Mouse (Mus musculus) retina, adult 2 months (tissue): Measurements from ENCODE around the gene Cdh26.

Experiments
- DNase-seq: peaks from one replicate; pipeline ENCODE4 v3.0.0-alpha.2; 2012; ENCODE audit warnings: low read depth, low spot score

Cdh26 gene

DNA sequence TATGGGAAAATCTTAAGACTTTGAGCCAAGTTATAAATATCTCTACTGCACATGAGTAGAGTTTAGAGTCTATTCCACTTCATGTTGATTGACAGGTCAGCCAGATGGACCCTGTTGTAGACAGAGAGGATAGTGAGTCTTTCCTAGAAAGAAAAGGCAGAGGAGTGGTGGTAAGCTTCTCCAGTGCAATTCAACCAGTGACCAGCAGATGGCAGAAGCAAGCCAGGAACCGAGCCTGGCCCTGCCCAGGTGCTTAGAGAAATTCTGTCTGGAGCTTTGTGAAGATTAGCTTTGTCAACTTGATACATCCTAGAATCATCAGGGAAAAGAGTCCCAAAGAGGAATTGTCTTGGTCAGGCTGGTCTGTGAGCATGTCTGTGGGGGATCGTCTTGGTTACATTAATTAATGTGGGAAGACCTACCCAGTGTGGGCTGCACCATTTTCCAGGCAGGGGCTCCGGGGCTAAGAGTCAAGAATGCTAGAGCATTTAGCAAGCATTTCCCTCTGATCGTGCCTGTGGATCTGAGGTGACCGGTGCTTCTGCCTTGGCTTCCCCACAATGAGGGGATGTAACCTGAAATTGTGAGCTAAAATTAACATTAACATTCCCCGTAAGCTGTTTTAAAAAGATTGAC is 77.2 kb downstream of the Cdh26 start:
- peak; percentile 54 for DNase-seq

DNA sequence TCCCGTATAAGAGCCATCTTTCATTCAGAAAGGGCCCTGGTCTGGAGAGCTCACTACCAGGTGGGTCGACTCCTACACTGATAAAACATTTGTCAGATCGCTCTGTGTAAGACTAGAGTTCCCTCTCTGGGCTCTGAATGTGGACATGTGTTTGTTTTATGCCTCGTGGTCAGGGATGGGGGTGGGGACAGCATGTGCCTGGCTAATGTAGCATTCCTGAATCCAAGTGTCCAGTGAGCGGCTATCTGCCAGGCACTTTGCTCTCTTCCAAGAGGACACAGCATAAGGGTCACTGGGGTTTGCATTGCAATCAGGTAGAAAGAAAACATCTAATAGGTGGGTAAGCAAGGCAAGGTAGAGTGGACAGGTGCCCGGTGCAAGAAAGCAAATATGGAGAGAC is 77.9 kb downstream of the Cdh26 start:
- DNase-seq = no peak

DNA sequence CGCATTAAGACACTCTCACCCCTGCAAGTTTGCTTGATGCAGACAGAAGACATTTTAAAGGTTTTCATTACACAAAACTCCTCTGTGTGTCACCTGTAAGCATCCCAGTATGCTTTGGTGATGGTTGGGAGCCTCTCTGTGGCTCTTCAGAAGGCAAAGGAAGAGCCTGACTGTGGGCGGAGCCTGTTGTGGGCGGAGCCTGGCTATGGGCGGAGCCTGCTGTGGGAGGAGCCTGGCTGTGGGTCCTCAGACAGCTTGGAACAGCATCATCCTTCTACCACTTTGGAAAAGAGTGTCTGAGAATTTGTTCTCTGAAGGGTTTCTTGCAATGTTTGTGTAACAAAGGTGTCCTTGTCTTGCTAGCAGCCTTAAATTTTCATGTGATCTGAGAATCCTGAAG is 82.7 kb downstream of the Cdh26 start:
- DNase-seq = no peak

DNA sequence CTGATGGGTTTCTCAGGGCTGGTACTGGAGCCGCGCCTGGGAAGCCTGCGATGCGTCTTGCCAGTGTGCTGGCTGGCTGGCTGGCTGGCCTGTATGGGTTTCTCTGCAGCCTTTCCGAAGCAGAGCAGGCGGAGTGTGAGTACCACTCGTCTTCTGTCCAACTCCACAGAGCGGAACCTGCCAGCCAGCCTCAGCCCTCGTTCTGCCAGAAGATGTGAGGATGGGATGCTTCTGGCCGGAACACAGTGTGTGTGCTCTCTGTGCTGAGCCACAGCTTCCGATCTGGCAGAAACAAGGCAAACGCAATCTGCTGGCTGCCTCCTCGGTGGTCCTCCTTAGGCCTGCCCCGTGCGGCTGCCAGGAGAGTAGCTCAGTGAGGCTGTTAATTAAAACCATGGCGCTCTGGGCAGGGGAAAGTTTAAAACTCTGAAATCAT is 83.3 kb downstream of the Cdh26 start:
- no peak for DNase-seq

DNA sequence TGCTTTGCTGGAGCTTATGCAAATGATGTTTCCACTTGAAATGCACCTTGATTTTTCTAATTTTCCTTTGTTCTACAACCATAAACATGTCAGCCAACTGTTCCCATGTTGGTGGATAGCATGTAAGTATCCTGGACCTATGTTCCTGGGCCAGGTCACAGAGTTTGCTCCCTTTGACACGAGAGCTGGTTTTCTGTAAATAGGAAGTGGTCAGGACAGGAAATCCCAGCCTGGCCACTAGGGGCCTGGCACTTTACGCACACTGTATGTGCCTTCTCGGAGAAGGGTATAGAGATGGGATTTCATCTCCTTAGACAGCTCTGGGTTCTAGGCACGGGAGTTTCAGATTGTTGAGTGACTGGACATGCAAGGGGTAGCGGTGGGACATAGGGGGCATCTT is 86.1 kb downstream of the Cdh26 start:
- no peak for DNase-seq

DNA sequence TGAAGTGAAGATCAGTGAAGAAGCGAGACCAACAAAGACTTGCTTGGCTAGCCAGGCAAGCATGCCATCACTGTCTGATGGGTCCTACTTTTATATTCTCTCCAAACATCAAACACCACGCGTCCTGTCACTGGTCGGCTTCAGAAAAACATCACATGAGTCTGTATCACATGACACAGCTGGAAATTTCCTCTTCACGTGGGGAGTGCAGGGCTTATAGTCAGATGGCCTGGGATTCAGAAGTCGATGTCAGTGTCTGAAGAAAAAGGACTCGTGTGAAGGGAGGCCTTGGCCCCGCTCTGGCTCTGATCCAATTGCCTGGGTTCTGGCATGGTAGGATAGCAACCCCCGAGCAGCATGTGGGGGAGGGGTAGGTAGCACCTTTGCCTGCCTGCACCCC is 86.6 kb downstream of the Cdh26 start:
- DNase-seq = no peak

DNA sequence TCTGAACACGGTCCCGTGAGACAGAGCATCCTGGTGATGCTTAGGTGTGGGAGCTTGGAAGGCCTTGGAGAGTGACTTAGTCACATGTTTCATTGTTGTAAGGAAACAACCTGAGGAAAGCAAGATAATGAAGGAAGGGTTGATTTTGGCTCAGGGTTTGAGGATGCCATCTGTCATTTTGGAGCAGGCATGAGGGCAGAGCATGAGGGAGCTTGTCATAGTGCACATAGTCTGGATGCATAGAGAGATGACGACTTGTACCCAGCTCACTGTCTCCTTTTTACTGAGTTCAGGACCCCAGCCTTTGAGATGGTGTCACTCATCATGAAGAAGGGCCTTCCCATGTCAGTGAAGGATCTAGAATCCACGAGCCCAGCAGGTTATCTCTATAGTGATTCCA is 89.0 kb downstream of the Cdh26 start:
- DNase-seq = no peak

DNA sequence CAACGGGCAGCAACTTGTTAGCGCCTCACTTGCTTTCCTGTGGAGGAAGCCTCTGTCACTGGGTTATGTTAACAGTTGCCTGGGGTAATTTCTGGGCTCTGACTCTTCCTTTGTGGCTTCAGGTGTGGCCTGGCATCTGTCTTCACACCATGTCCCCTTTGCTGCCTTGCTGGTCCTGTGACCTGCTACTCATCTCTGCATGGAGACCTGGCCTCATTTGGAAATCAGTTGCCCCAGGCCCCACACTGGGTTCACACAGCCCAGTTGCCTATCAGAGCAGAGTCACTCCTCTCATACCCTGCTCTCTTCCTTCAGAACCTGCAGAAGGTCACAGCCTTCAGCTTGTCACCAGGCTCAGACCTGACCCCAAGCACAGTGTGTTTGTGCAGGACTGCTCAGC is 89.9 kb downstream of the Cdh26 start:
- no peak for DNase-seq

DNA sequence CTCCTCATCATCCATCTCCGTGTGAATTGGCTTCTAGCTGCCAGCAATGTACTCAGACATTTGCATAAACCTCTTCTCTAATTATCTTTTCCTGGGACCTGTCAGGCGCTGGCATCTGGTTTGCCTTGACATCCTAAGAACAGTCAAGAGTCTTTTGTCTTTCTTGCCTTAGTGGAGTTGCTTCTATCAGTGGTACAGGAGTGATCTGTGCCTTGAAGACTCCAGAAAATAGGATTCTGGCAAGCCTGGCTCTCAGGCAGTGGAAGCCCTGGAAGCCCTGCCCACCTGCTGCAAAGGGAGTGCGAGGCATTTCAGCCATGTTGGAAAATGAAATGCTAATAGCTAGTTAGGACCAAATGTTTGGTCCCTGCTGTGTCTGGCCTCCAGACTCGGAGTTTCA is 92.0 kb downstream of the Cdh26 start:
- DNase-seq = no peak

DNA sequence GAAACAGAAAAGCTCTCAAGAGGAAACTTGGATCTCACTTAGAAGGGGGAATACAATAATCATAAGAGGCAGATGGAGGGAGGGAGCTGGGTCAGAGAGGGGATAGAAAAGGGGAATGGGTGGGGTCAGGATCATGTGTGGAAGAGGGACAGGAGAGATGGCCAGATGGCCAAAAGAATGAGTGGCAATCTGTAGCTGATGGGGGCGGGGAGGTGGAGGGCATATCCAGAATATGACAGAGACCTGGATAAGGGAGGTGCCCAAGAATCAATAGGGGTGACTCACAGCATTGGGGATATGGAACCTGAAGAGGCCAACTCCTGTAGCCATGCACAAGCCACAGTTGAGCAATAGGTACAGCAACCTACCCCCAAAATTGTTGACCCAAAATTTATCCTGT is 92.5 kb downstream of the Cdh26 start:
- no peak for DNase-seq

DNA sequence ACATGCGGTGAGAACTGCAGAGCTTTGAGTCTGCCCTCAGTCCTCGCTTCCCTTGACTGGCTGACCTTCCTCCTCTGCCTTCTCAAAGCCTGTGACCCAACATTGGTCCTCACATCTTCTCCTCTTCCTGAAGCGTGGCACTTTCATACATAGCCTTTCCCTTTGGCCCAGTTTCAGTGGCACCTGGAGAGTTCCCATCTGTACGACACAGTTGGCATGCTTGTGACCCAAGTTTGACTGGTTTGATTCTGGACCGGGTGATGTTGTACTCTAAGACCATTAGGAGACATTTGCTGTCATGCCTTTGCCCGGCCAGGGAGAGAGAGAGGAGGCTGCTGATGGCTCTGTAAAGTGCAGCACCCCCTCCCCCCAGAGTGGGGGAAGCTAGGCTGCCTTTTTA is 96.4 kb downstream of the Cdh26 start:
- DNase-seq = no peak

DNA sequence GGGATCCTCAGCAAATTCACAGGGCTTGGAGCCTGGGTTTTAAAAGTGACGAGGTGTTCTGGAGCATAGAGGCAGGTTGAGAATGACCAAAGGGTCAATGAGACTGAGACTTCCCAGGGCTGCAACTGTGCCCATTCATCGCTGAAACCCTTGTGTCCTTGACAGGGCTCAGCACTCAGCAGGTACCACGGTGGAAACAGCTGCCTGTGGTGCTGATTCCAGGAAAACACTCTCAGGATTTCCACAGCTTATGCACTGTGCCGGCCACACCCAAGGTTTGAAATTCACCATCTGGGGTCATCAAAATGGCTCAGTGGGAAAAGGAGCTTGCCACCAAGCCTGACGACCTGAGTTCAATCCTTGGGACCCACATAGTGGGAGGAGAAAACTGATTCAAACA is 100.9 kb downstream of the Cdh26 start:
- DNase-seq = no peak

DNA sequence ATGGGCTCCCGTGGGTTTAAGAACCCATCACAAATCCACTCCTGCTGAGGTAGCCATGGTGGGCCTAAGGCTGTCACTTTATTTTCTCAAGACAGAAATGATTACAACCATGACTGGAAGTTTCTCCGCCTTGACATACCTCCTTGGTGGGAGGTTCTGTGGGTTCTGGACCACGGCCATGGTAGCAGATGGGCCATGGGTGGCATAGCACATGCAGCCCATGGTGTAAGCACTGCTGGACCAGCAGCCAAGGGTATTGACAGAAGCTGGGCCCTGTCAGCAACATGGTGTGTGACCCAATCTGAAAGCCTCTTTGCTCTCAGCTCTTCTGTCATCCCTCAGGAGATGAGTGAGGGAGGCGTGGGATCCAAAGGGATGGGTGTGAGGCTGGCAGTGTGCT is 106.2 kb downstream of the Cdh26 start:
- no peak for DNase-seq
